10 mouse cellular contexts compared by ENCODE assay signal in the genomic region with DNA sequence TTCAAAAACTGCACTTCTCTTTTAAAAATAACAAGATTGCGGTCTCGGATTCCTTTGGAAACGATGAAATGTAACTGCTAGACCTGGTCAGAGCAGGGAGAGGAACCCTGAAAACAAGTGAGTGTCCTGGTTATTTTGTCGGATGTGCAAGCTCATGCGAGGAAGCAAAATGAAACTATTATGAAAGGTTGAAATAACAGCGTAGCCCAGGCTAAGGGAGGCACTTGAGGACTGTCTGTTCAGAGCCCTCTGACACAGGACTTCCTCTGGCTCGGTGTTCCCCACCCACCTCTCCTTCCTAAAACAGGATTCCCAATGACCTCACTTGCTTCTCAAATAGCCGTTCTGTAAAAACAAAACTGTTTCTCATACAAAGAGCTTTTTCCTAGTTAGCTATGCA. TPM values are rescaled to one million over a fixed set of nuclear protein-coding genes. Genes with fewer than 3 reads are reported as not detected.
DNase-seq lines count a peak whose midpoint lies in the region; ATAC-seq and TF ChIP-seq lines count a peak whose summit lies in the region.
"Had no signal": no experiment of that assay in that cellular context is flagged by ENCODE, and none has a peak within 500 bp of the region (broad histone marks: within the 10 kb centered on the region; RNA-seq: fewer than 3 reads in every experiment).

No protein-coding gene starts in this region.

- 56% methylated on average over 8 of the region's 8 CpGs for WGBS in heart, embryonic 10.5 days

- no peaks in the 10 kb centered on the region for H3K9me3 ChIP-seq in heart, embryonic 10.5 days
- H3K9me3 ChIP-seq: midbrain, embryonic 10.5 days had no signal

- H3K27me3 ChIP-seq in heart, embryonic 10.5 days (ENCODE audit: insufficient read depth, poor library complexity, severe bottlenecking) = no peaks in the 10 kb centered on the region

- no peak overlapping the region for H3K4me3 ChIP-seq in left cerebral cortex, adult 2 months
- H3K4me3 ChIP-seq in heart, embryonic 10.5 days = no peak overlapping the region
- H3K4me3 ChIP-seq: midbrain, embryonic 10.5 days had no signal

- intact Hi-C loops in left cerebral cortex, adult 2 months (cut with DNase I) = no loop called here

- ATAC-seq in megakaryocyte, adult 5-6 weeks (ENCODE audit: poor library complexity, severe bottlenecking) = peak; percentile 40; the same call in 1 of the 2 replicates

- peaks cover 26% of the 10 kb centered on the region for H3K4me1 ChIP-seq in heart, embryonic 10.5 days

- no peak for TF ChIP-seq CTCF in left cerebral cortex, adult 2 months (IDR thresholded peaks at IDR 0.05)

- H3K36me3 ChIP-seq in heart, embryonic 10.5 days = no peaks in the 10 kb centered on the region
- H3K36me3 ChIP-seq: midbrain, embryonic 10.5 days had no signal

- H3K27ac ChIP-seq in left cerebral cortex, adult 2 months = peak overlapping the region; percentile 70
- peak overlapping the region; percentile 71 for H3K27ac ChIP-seq in heart, embryonic 10.5 days
- H3K27ac ChIP-seq: midbrain, embryonic 10.5 days had no signal

- no peak for DNase-seq in left cerebral cortex, adult 2 months (ENCODE audit: extremely low spot score in 1 of 2, low spot score in 2 of 2)
- no peak for DNase-seq in left cerebral cortex, adult 8-10 months (ENCODE audit: low spot score in 2 of 2)
- DNase-seq in heart, embryonic 10.5 days (ENCODE audit: low spot score) = no peak
- peak; percentile 64 for DNase-seq in kidney, postnatal 14 days
- no peak for DNase-seq in cerebellum, postnatal 36 days
- no peak for DNase-seq in layer of hippocampus, adult 9-11 months
- no peak for DNase-seq in left cerebral cortex, adult 11 months (ENCODE audit: low spot score)
- DNase-seq: cerebellum, postnatal 14 days had no signal

RNA-seq across cellular contexts. Expression of gene S1pr1, which starts 51.3 kb away (rescaled TPM):
- 100 to 1,000 TPM in 1 of 2 experiments, 10 to 100 TPM in 1; 90.6 to 118 TPM for total RNA-seq in left cerebral cortex, adult 2 months (2021)
- total RNA-seq in left cerebral cortex, adult 8-10 months (2022) = 100 to 1,000 TPM in 3 of 4 experiments, 10 to 100 TPM in 1; 85.9 to 113 (median 105) TPM
- 48.7 and 82.4 TPM in 2 replicates for polyA plus RNA-seq in heart, embryonic 10.5 days (2016; fragmentation: Nextera tagmentation; extraction: Ambion mirVana)
- total RNA-seq in megakaryocyte, adult 5-6 weeks (2015) = 2.4 and 5.8 TPM in 2 replicates
- 3.3 and 3.6 TPM in 2 replicates for total RNA-seq in megakaryocyte, adult 5-6 weeks (2017)

Comparison
In these comparisons a context has a peak if more than half of its experiments do, and no peak if none do; other contexts are left out.
1. RNA of gene S1pr1, which starts 51.3 kb away (total RNA-seq): 90.6 to 118 TPM in left cerebral cortex, adult 2 months and 85.9 to 113 TPM in left cerebral cortex, adult 8-10 months; 2.4 to 5.8 TPM in megakaryocyte, adult 5-6 weeks; every median in the first group is over 10 times any median in the second.